Mouse (Mus musculus): ENCODE results near the gene Mocs2.

Mocs2 gene

GRCm38 (mm10) chr13:114817751-114818360, at the start of gene Mocs2:
TSS of gene Mocs2 (plus strand) at chr13:114818236.
- DNase-seq (ENCODE audit: low read depth, low spot score), result peak; percentile 88

GRCm38 (mm10) chr13:114791511-114791910, 26.5 kb upstream of the Mocs2 start:
- no peak for DNase-seq (ENCODE audit: low read depth, low spot score)

- DNase-seq (ENCODE audit: low read depth, low spot score), result peak; percentile 18
Observed at GRCm38 (mm10) chr13:114793250-114794030, 24.6 kb upstream of the Mocs2 start.

GRCm38 (mm10) chr13:114801857-114802256, 16.2 kb upstream of the Mocs2 start:
- no peak for DNase-seq (ENCODE audit: low read depth, low spot score)

- no peak for DNase-seq (ENCODE audit: low read depth, low spot score)
Observed at GRCm38 (mm10) chr13:114802971-114803370, 15.1 kb upstream of the Mocs2 start.

GRCm38 (mm10) chr13:114809624-114810210, 8.3 kb upstream of the Mocs2 start:
- DNase-seq (ENCODE audit: low read depth, low spot score), result no peak

- no peak for DNase-seq (ENCODE audit: low read depth, low spot score)
Observed at GRCm38 (mm10) chr13:114818513-114818912, 477 bp downstream of the Mocs2 start.

GRCm38 (mm10) chr13:114822871-114823270, 4.8 kb downstream of the Mocs2 start:
- DNase-seq (ENCODE audit: low read depth, low spot score), result no peak

GRCm38 (mm10) chr13:114825377-114825855, 7.4 kb downstream of the Mocs2 start:
- no peak for DNase-seq (ENCODE audit: low read depth, low spot score)

- DNase-seq (ENCODE audit: low read depth, low spot score), result no peak
Observed at GRCm38 (mm10) chr13:114831367-114831833, 13.4 kb downstream of the Mocs2 start.

- DNase-seq (ENCODE audit: low read depth, low spot score), result no peak
Observed at GRCm38 (mm10) chr13:114832761-114833160, 14.7 kb downstream of the Mocs2 start.

GRCm38 (mm10) chr13:114833351-114833750, 15.3 kb downstream of the Mocs2 start:
- no peak for DNase-seq (ENCODE audit: low read depth, low spot score)

GRCm38 (mm10) chr13:114834580-114834979, 16.5 kb downstream of the Mocs2 start:
- DNase-seq (ENCODE audit: low read depth, low spot score), result no peak

GRCm38 (mm10) chr13:114837061-114837460, 19.0 kb downstream of the Mocs2 start:
- no peak for DNase-seq (ENCODE audit: low read depth, low spot score)

- no peak for DNase-seq (ENCODE audit: low read depth, low spot score)
Observed at GRCm38 (mm10) chr13:114838535-114838990, 20.5 kb downstream of the Mocs2 start.

GRCm38 (mm10) chr13:114839098-114839497, 21.1 kb downstream of the Mocs2 start:
- no peak for DNase-seq (ENCODE audit: low read depth, low spot score)

GRCm38 (mm10) chr13:114840545-114840944, 22.5 kb downstream of the Mocs2 start:
- DNase-seq (ENCODE audit: low read depth, low spot score), result no peak

- no peak for DNase-seq (ENCODE audit: low read depth, low spot score)
Observed at GRCm38 (mm10) chr13:114843318-114843717, 25.3 kb downstream of the Mocs2 start.

GRCm38 (mm10) chr13:114845804-114846203, 27.8 kb downstream of the Mocs2 start:
- no peak for DNase-seq (ENCODE audit: low read depth, low spot score)

- DNase-seq (ENCODE audit: low read depth, low spot score), result no peak
Observed at GRCm38 (mm10) chr13:114848945-114849344, 30.9 kb downstream of the Mocs2 start.

GRCm38 (mm10) chr13:114852264-114853111, 34.5 kb downstream of the Mocs2 start:
- no peak for DNase-seq (ENCODE audit: low read depth, low spot score)
